Mouse (Mus musculus) cerebellum, postnatal 4 days (tissue): Measurements from ENCODE around the gene Rbp3.

Experiments used
- DNase-seq, 2 experiments: peaks; one replicate each; pipeline ENCODE4 v3.0.0; 2022; ENCODE audit warnings: low spot score in 2 of 2, mixed read lengths in 1 of 2

The Rbp3 gene

GRCm38 (mm10) chr14:33953761-33954160, at the start of gene Rbp3:
Gene Rbp3, plus strand, starts transcription at chr14:33954003.
- no peak for DNase-seq

- DNase-seq = no peak
Measured at GRCm38 (mm10) chr14:33904851-33905250, 49.0 kb upstream of the Rbp3 start.

GRCm38 (mm10) chr14:33913727-33914126, 40.1 kb upstream of the Rbp3 start:
- peak in 1 of 2 experiments; percentile 51 for DNase-seq

DNA sequence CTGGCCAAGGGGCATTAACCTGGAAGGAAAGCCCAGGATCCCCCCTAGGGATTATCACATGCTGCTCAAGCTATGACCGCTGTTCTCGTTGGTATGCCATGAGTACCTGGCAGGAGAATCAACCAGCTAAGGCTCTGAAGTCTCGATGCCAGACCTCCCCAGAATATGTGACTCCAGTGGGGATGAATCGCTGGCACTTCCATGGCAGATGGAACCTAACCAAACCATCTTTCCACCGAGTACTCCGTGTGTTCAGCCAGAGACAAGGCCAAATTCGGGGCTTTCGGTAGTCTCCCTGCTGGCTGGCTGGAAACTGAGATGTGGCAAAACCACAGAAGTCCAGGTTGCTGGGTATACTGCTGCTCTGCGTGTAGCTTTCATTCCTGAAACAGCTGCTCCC, 39.6 kb upstream of the Rbp3 start:
- no peak for DNase-seq

DNA sequence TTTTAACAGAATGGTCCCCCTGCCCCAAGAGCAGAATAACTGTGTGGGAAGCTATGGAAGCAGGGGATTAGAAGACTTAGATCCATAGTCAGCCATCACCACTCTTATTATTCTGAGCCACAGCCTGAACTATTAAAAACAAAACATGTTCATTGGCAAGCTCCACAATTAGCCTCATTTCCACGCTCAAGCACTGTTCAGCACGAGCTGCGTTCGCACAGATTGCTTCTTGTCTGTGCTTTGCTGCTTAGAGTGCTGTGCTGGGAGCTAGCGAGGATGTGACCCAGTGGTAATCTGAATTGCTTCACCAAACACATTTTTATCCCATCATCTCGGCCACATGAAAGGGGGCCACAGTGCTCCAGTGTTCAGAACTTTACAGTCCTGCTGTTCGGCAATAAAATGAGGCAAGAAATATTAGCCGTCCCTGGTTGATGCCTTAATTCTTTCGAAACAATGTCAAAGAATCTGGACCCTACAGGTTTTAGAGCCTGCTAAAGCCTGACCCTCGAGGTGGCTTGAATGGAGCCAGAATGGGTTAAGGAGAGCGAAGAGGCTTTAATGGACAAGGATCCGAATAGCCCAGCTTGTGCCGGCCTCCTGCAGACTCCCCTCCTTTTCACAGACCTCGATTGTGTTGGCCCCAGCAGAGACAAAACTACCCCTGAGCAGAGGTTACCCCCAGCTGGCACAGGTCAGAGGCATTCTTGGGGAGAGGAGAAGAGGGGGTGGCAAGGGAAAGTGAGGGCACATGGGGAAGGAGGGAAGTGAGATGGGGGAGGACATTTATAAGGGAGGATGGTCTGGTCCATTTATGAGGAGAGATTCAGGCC, 32.9 kb upstream of the Rbp3 start:
- DNase-seq = no peak

DNA sequence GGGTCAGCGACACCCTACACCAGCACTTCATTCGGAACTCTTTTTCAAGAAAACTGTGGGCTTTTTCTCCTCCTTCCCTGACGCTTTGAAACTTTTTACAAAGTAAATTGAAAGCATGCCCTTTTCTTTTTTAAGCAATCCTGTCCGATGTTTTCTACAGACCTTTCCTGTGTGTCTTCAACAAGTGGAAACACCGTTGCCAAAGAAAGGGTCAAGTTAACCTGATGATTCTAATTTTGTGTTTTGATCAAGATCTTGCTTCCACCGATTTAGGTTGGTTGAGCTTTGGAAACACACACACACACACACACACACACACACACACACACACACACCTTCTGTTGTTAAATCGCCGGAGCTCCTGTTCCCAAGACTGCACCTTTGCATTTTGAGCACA, 31.0 kb upstream of the Rbp3 start:
- DNase-seq = no peak

DNA sequence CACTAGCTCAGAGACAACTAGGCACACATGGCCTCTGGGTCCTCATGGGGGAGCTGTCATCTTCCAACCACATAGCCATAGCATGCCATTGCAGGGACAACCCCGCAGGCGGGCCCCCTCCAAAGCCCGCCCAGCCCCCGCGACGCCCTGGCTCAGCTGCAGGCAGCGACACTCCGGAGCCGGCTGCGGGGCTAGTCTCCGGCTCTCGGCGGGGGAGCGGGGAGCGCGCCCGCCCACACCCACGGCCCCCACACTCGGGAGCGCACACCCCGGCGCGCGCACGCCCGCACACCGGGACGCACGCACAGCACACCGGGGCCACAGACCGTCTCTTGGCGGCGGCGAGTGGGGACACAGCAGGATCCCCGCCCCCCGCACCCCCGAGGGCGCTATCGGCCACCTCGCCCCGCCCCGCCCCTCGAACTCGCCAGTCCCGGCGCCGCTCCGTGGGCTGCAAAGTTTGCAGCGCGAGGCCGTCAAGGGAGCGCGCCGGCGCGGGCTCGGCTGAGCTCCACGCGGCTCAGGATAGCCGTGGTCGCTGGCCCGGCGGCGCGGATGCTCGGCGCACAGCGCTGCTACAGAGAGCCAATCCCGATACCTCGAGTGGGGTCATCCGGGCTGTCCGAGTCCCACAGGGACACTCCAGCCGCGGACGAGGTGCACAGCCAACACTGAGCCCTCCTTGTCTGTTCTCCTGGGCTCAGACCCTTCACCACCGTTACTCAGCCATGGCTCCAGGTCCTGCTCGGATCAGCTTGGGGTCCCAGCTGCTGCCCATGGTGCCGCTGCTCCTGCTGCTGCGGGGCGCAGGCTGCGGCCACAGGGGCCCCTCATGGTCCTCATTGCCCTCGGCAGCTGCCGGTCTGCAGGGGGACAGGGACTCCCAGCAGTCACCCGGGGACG, 30.4 kb upstream of the Rbp3 start, which contains the start of gene Gdf10:
Gdf10 (plus strand) TSS at position 420 of the 903 bp plus-strand sequence.
- peak in 1 of 2 experiments; percentile 38 for DNase-seq

- no peak for DNase-seq
Measured at GRCm38 (mm10) chr14:33931853-33932252, 21.9 kb upstream of the Rbp3 start.

DNA sequence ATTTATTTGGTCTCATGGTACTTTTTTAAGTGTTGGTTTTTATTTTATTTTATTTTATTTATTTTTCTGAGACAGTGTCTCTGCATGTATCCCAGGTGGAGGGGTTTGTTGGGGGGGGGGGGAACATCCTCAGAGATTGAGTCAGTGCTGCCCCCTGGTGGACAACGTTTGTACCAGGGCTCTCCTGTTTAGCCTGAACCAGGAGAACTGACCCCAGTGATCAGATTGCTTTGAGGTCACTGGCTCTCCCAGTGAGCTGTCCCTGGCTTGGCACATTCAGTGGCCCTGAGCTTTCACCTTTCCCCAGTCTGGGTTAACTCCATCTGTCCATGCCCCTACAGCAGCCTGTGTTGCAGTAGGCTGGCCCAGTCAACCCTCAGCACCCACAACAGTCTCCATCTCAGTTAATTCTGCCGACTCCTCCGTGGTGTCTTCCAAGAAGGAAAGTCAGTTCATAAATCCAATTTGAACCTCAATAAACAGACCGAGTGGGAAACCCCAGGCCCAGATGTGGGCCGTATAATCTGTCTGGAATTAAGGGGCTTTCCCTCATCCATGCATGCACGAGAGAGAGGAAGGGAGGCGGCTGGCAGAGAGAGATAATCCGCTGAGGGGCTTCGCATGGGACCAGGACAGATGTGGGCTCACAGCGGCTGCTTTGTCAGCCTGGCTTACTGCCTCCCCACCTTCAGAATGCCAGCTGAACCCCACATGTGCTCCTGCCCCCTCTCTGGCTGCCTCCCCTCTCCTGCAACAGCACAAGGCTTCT, 20.7 kb upstream of the Rbp3 start:
- peak in 1 of 2 experiments; percentile 74 for DNase-seq

- peak in 1 of 2 experiments; percentile 71 for DNase-seq
Measured at GRCm38 (mm10) chr14:33933778-33934317, 20.0 kb upstream of the Rbp3 start.

DNA sequence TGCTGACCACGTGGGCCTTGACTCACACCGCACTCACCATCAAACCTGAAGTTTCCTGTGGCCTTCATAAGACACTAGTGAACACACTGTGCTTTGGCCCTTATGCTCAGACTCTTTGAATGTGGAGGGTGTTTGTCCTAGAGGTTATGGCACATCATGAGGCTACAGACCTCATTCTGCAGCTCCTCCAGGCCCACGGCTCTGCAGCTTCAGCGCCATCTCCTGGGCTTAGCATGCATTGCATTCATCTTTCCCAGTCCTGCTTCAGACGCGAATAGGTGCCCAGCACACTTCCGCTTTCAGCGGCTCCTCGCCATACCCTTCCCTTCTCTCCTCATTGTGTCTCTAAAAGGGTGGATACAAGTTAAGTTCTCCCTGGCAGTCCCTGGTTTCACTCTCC, 14.7 kb upstream of the Rbp3 start:
- peak; percentile 80 to 91 for DNase-seq

- DNase-seq = no peak
Measured at GRCm38 (mm10) chr14:33940739-33941138, 13.1 kb upstream of the Rbp3 start, which contains the start of gene Gdf2. Gene Gdf2, plus strand, starts transcription at chr14:33941039.

DNA sequence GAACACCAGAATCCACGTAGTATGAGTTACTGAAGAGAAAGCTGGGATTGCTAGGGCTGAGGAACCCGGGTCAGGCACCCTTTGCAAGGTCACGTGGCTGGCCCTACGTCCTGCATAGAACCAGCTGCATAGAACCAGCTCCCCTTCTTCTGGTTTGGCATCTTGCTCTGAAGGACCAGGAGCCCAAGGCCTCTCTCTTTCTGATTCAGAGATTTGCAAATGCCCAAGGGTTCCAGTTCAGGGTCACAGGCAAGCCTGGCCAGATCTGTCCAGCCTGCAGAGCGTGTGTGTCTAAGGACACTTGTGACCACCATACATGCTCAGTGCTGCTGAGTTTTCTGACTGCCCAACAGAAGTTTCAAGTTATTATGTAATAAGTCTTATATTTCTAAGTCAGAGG, 11.6 kb upstream of the Rbp3 start:
- DNase-seq = no peak

GRCm38 (mm10) chr14:33946125-33946524, 7.7 kb upstream of the Rbp3 start:
- DNase-seq = no peak

DNA sequence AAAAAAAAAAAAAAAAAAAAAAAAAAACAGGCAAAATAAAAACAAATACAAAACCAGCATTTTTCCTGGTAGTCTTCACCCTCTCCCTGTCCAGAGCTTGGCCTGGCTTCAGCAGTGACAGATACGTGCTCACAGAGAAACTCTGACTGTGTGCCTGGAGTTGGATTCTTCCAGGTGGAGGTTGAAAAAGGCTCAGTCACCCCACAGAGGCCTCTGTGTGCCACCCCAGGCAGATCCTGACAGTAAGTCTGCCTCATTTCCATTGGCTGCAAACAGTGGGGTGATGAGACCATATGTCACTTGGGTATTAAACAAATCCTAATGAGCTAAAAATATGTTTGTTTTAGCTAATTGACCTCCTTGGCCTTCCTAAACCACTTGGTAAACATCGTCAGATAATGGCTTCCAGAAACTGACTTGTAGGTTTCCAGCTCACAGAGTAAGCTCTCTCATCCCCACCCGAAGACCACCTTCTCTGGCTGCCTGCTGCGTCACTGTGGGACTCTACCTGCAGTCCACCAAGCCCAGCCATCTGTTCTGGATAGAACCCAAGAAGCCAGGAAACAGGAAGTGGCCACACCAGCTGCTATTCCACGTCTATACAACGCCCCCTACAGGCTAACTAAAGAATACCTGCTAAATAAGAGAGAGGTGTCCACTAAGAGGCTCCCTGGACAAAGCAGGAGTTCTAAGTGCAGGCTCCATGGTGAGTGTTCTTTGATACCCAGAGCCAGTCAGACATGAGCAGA, 1.4 kb upstream of the Rbp3 start:
- DNase-seq = no peak

DNA sequence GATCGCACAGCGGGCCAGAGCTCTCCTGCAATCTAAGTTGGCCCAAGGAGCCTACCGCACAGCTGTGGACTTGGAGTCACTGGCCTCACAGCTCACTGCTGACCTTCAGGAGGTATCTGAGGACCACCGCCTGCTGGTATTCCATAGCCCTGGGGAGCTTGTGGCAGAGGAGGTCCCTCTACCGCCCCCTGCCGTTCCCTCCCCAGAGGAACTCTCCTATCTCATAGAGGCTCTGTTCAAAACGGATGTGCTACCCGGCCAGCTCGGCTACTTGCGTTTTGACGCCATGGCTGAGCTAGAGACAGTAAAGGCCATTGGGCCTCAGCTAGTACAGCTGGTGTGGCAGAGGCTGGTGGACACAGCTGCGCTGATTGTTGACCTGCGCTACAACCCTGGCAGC, 2.3 kb downstream of the Rbp3 start:
- no peak for DNase-seq

DNA sequence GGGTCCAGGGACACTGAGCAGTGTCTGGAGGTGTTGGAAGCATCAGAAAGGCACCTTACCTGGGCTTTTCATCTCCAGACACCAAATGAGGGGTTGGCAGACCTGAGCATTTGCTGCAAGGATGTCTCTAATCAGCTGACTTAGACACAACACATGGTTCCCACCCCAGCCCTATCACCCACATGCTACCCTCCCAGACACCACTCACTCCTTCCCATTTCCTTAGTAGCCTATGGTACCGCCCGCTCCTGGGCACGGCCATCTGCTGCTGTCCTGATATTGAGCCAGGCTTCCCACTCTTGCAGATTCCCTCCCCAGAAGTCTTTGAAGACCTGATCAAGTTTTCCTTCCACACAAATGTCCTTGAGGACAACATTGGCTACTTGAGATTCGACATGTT, 4.4 kb downstream of the Rbp3 start:
- no peak for DNase-seq

GRCm38 (mm10) chr14:33958841-33959240, 5.0 kb downstream of the Rbp3 start:
- DNase-seq = no peak

- peak in 1 of 2 experiments; percentile 57 for DNase-seq
Measured at GRCm38 (mm10) chr14:33959341-33959740, 5.5 kb downstream of the Rbp3 start.

GRCm38 (mm10) chr14:33965675-33966074, 11.9 kb downstream of the Rbp3 start:
- DNase-seq = no peak

- DNase-seq = no peak
Measured at GRCm38 (mm10) chr14:33972679-33973078, 18.9 kb downstream of the Rbp3 start.
